Mouse (Mus musculus) T-cell, adult 2 months (primary cell): ENCODE data around the gene Cpne2.

ENCODE experiments used
- DNase-seq: peaks from one replicate; pipeline ENCODE4 v3.0.0; 2022; ENCODE audit warnings: low spot score

Cpne2 gene

DNA sequence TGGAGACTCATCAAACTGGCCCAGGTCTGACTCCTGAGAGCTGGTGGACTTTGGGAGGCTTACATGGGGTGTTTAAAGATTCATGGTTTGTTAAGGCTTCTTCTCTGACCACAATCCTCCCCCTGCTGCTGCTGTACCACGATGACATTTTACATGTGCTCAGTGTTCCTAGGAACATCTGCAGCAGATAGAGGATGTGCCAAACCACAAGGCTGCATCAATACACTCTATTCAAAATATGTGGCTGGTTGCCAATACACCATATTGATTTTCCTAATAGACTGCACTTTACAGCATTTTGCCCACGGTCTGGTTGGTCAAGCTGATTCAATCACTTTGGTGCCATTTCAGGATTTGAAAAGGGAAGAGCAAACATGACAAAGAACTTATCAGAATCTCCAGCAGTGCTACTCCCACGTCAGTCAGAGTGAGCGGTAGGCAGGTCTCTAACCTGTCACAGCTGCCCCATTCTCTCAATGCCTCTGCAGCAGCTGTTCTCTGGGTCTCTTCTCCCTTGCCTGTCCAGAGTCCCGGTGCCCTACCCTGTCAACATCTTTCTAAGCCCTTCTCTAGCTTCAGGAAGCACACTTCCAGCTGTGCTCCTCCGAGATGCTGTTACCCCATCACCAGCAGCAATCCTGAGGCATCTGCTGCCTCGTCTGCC, 49.2 kb downstream of the Cpne2 start:
- DNase-seq = no peak

DNA sequence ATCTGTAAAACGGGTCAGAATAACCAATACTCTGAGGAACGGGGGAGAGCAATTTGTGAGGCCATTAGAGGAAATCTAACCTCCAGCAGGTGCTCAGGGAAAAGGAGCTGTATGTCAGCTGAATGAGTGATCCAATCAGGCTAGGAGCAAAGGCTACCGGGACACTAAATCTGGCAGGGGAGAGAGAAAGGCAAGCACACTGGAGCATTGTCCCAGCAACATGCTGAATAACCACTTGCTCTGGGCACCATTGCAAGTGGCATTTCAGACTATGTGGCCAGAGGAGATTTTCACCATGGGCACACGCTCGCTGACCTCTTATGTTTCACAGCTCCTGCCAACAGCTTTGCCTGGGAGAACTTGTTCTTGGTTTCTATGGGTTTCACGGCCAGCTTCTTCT, 49.8 kb downstream of the Cpne2 start:
- no peak for DNase-seq

DNA sequence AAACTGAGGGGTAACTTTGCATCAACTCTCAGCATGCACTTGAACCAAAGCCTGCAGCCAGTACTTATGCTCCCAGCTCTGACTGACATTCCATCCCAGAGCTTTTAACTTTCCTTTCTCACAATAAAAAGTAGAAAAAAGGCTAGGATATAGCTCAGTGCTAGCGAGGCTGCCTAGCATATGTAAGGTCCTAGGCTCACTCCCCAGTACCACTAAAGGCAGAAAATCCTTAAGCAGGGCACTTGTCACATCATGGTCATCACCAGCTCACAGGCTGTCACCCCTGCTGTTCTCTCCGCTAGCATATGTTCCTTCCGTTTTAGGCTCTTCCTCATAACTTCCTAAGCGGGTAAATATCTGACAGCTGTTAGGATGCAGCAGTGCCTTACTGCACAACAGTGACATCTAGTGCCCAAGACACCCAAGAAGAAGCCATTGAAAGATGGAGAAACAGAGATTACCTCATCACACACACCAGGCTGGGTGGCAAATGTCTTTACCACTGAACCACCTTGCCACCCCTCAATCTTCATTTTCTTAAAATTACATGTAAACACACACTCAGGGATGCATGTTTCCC, 51.5 kb downstream of the Cpne2 start:
- no peak for DNase-seq

DNA sequence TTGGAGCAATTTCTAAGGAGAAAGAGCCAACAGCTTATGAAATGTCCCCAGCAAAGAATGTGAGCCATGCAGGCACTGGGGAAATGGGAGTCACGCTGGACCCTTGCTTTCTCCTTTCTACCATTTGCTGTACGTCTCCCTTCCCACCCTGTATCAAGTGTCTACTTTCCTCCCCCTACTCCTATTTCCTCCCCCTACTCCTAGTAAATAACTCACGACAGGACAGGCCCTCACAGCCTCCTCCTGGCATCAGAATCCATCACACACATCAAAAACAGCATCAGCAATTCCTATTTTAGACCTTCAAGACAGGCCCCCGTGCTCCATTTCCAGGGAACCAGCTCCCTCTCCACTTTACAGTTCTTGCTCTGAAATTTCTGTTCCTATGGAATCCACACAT, 58.9 kb downstream of the Cpne2 start:
- DNase-seq = no peak

DNA sequence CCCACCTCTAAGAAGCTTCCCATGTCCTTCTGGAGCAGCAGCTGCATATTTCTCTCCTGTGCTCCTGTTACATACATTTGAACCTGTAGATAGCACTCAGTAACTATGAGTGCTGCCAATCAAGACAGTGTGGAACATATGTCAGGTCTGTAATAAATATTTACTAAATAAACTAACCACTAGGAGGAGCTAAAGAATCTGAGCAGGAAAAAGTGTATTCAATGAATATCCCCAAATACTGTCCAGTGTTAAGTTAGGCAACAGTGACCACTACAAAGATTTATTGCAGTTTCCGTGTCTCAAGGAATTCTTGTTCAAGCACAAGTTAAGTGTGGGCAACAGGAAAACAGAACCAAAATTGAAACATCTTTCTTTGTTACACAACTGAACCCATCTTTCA, 61.4 kb downstream of the Cpne2 start:
- no peak for DNase-seq

DNA sequence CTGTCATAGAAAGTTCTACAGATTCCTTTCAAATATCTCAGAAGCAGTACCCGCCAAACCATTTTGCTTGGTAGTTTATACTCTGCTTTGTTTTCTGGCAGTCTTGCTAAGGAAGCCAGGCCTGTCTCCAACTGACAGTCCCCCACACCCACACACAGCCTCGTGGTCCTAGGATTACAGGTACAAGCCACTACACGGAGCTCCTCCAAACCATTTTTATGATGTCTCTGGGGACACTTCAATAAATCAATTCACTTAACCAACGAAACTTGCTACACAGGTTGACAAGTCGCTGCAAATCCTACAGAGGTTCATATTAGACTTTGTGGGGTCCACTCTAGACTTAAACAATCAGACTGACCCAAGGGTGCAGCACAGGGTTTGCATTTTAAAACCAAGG, 67.7 kb downstream of the Cpne2 start:
- no peak for DNase-seq

DNA sequence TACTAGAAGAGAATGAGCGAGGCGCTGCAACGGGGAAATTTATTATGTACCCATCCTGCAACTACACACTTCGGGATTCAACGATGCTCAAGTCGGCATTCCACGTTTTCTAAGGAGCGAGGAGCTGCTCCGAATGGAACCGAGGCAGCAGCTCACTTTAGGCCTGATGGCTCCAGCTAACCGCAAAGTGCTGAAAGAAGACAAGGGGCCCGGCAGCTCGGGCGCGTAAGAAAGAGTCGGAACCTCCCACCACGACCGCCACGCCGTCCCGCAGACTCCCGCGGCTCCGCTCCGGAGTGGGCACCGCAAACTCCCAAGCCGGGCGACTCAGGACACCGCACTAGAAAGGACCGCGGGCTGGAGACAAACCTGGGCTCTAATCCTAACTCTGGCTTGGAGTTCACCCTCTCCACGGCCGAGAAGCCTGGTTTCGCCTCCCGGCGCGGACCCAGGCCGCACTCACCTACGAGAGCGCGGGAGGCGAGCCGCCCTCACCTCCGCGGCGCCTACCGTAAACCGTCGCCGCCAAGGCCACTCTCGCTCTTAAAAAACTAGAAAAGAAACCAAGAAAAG, 68.3 kb downstream of the Cpne2 start:
- DNase-seq = no peak

DNA sequence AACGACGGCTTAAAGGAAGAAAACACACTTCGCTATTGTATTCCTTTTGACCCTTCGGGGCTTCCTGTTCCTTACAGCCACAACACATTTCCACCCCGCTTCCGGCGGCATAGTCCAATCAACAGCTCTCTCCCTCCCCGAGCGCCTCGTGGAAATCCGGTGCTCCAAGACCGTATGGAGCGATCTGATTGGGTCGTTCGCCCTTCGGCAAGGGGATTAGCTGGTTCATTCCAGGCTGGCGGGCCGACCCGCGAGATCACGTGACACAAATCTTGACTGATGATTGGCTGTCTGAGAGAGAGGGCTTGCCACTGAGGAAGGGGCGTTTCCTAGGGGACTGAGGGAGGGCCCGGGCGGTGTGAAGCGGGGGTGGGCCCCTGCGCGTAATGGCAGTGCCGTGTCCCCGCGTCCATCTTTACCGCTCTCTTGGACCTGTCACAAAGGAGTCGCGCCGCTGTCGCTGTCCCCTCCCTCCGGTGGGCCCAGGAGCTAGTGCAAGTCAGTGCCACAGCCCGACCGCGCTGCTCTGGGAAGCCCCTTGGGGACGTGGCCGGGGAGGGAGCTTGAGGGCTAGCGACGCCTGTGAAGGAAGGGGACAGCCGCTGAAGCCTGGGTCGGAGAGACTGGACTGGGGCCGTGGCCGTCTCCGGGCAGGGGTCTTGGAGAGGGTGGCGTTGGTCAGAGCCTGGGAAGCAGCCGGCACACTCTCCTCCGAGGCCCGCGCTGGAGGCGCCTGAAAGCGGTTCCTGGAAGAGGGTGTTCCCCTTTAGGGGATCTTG, 69.0 kb downstream of the Cpne2 start, which contains the start of the genes Rspry1 and Fam192a:
Rspry1 (plus strand) TSS at position 331 of the 779 bp plus-strand sequence.
Fam192a (minus strand) TSS at position 391 of the 779 bp plus-strand sequence.
- peak; percentile 100 for DNase-seq

DNA sequence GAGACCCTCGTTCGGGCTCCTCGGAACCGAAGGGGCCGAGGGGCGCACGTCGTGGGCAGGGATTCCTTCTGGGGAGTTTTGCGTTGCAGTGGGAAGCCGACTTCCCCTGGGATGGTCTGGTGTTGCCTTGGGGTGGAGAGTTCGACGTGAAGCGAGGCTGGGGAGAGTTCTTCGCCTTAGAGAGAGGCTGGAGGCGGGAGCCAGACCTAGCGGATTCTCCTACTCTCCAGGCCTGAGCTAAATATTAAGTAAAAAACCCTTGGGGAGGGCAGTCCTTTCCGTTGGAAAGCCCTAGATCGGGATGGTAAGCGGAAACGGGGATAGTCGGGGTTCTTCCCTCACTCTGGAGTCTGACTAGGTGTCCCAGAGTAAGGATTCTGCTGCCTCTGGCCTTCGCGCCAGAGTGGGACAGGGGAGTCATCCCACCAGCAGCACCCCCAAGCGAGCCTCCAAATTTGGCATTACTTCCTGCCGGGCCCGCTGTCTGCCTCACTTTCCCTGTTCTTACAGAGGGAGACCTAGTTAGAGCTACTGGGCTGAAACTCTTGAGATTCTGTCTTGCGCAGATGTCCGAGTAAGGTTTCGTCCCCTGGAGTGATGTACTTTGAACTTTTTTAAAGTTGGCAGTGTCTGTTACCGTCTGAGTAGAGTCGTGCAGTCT, 69.8 kb downstream of the Cpne2 start:
- DNase-seq = peak; percentile 15

DNA sequence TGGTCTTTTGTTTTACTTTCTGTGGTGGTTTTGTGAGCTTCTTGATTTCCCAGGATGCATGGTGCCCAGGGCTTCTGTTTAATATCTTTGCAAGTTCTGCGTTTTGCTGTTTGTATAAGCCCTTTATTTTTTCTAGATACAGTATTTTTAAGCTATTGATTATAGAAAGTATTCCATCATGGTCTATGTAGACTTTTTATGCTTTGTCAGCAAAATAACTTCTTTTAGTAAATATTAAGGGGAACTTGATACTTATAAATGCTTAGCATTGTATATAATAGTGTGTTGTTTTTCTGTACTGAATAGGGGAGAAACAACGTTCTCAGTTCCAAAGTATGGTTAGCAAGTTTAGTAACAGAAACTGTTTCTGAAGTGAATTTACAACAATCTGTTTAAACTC, 71.2 kb downstream of the Cpne2 start:
- DNase-seq = no peak

DNA sequence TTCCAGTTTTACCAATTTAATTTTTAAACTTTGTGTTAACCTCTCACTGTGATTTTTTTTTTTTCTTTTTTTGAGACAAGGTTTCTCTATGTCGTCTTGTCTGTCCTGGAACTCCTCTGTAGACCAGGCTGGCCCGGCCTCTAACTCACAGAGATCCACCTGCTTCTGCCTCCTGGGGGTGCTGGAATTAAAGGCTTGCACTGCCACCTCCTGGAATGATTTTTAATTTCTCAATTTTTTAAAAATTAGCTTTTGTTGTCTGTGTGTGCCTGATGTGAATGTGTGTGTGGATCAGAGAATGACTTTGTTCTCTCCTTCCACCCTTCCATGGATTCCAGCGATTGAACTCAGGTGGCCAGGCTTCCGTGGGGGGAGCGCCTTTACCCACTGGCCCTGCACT, 74.3 kb downstream of the Cpne2 start:
- DNase-seq = no peak
